Mouse (Mus musculus): ENCODE measurements around the gene Suco. TPM values are rescaled to one million over a fixed set of nuclear protein-coding genes. Genes with fewer than 3 reads are reported as not detected.

Suco gene
- total RNA-seq, 2 experiments from 2014 or later: 46.0 to 55.5 TPM

DNA sequence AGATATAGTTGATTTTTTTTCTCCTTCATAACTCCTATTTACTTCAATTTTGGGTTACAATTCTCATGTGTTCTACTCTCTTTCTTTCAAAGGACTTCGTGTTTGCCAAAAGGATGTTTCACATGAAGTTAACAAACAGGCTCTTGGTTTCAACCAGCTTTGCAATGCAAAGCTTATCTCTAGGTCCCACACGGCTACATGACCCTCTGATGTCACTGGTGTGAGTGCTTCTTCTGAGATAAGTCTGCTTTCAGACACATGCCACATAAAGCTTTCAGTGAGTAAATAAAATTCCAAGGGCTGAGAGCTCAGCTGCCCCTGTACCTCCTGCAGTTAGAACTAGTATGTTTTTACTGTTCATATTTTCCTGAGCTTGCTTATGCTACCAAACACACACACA is 18.1 kb upstream of the Suco start:
- no peak for DNase-seq

DNA sequence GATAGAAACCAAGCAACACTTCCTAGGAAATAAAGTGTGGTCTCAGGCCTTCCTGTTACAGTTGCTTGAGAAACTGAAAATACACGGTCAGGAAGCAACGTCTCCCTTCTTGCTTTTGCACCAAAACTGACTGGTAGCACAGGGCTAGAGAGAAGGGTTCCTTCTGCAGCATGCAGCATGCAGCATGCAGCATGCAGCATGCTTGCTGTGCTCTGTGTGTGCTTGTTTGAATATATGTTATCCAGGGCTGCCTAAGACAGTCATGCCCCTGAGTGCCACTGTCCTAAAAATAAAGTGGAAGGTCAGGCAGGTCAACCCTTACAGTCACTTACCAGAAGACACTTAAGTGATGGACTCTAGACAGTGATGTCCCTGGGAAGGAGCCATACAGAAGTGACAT is 17.6 kb upstream of the Suco start:
- DNase-seq: no peak

DNA sequence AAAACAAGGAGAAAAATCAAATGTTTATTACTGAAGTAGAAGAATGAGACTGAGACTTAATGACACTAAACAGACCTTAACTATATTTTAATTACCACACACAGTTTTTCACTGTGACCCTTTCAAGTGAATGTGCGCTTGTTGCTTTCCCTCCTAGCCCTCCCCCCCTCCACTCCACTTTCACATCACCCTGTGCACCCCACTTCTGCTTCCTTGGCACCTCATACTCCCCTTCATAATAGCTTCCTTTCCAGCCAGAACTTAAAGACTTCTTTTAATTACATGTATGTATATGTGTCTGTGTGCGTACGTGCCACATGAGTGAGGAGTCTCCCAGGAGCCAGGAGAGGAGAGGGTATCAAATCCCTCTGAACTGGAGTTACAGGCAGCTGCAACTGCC is 12.3 kb upstream of the Suco start:
- DNase-seq: no peak

- no peak for DNase-seq
Measured at GRCm38 (mm10) chr1:161887679-161888260, 11.3 kb upstream of the Suco start.

- no peak for DNase-seq
Measured at GRCm38 (mm10) chr1:161885762-161886161, 9.3 kb upstream of the Suco start.

DNA sequence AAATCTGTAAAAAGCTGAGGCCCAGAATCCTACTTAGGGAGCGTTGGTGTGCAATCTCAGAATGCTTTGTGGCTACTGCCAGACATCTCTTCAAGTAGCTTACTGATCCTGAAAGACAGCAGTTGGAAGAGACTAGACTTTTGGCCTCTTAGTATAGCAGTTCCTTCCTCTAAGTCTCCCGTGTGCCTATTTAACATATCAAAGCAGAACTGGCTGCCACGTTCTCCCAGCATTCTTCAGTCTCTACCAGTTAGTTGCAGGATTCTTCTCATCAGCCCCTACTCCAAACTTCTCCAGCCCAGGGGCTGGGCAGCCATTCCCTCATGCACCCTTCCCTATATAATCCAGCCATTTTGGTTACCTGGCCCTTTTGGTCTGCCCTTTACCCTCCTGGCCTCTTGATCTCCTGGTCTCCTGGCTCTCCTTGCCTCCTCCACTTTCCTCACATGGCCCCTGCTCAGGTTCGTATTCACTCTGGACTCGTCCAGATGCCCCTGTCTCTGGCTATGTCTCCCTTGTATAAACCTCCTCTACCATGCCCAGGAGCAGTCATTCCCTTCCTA is 1.2 kb upstream of the Suco start:
- DNase-seq: no peak

- DNase-seq: peak; percentile 6 to 23
Measured at GRCm38 (mm10) chr1:161875706-161876552, 553 bp downstream of the Suco start.

GRCm38 (mm10) chr1:161869422-161869821 is 7.1 kb downstream of the Suco start:
- DNase-seq: no peak

DNA sequence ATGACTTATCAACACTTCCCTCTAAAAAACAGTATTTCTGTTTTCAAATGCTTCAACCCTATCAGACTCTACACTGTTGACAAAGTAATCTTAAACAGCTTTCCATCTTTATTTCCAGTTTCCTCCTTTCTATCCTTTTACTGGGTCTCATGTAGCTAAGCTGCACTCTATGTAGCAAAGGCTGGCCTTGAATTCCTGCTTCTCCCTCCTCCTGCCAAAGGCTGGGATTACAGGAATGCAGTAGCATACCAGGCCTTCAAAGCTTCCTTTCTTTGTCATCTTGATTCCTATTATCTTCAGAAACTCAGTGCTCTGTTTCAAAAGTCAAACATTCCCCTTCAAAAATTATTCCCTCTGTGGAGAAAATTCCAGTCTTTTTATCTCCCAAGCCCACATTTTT is 8.1 kb downstream of the Suco start:
- peak; percentile 5 to 24 for DNase-seq

- no peak for DNase-seq
Measured at GRCm38 (mm10) chr1:161863742-161864141, 12.7 kb downstream of the Suco start.

GRCm38 (mm10) chr1:161859248-161859647 is 17.2 kb downstream of the Suco start:
- no peak for DNase-seq

DNA sequence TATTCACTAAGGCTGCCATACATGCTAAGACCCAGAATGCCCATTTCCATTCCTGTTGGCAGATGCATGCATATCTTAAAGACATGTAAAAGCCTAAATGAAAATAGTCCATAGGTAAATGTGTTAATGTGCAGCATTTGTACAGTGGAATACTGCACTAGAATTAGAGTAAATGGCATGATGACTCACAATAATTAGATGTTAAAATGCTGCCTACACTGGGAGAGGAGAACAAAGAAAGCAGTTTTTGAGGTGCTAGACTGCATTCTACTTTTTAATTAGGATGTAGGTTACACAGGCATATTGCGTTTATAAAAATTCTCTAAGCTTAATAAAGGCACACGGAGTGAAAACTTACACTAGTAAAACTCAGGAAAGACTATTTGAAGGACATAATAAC is 49.8 kb downstream of the Suco start:
- DNase-seq: no peak

DNA sequence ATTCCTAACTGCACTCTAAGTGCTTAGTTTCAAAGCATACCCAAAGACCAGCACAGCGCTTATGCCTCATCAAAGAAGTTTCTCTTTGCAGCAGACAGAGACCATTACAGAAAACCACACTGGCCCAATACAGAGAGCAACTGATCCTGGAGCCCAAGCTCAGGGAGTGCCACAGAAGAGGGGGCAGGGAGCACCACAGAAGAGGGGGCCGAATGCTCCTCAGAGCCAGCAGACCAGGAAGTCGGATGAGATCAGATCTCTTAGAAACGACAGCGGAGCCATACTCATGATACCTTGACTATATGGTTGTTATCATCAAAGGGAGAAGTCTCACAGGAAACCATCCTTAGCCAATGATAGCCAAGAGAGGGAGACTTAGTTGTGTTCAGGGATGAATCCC is 67.1 kb downstream of the Suco start:
- DNase-seq: no peak

GRCm38 (mm10) chr1:161808980-161809379 is 67.5 kb downstream of the Suco start:
- no peak for DNase-seq

GRCm38 (mm10) chr1:161804541-161804971 is 71.9 kb downstream of the Suco start:
- DNase-seq: peak; percentile 3 to 9

DNA sequence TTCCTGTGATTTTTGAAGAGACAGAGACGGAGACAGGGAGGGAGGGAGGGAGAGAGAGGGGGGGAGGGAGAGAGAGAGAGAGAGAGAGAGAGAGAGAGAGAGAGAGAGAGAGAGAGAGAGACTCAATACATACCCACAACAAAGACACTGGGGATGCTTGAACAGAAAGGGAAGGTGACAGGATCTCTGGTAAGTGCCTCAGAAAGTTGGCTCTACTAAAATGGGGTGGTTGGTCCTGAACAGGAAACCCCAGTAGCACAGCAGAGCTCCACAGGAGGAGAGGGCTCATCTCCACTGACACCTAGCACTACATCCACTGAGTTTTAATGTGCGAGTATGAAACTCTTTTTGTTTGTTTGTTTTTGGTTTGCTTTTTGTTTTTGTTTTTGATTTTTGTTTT is 75.2 kb downstream of the Suco start:
- no peak for DNase-seq

DNA sequence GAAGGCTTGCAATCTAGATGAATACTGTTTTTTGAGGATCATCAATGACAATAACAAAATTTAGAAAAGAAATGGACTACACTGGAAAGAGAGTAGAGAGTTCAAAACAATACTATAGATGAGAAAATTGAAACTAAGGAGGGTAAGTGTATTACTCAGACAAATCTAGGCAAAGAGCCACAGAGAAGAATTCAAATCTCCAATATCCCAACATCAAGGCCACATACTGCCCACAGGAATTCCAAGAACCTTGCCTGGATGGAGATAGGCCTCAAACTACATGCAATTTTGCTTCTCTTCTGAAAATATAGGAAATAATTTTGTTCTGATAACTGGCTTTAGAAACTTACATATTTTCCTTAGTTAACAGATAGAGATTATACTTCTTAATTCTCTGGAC is 76.2 kb downstream of the Suco start:
- DNase-seq: no peak

DNA sequence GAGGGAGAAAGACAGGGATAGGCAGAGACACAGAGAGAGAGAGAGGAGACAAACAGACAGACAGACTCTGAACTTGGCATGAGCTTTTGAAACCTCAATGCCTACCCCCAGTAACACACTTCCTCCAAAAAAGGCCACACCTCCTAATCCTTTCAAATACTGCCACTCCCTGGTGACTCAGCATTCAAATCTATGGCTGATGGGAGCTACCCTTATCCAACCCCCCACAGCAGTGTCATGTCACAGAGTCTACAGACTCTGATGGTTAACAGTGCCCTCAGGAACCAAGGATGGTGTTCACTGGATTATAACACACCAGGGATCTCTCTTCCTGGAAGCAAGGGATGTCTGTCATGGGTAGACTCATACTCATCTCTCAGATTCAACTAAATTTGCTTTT is 76.7 kb downstream of the Suco start:
- DNase-seq: no peak

DNA sequence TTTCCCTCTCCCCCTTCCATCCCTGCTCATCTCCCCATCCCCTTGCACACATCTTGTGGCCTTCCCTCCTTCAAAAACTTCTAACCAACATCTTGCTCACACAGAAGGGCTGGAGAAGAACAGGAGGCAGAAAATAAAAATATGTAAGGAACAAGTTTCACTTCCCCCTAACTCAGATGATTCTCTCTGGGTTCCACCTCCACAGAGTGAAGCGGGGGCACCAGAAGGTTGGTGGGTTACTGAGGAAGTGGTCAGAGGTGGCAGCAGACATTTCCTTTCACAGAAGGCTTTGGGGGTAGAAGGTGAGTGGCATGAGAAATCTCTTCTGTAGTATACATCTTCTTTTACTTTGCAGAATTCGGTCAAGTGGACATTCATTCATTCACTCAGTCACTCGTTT is 77.6 kb downstream of the Suco start:
- DNase-seq: no peak

GRCm38 (mm10) chr1:161794447-161795211 is 81.9 kb downstream of the Suco start:
- DNase-seq: no peak

DNA sequence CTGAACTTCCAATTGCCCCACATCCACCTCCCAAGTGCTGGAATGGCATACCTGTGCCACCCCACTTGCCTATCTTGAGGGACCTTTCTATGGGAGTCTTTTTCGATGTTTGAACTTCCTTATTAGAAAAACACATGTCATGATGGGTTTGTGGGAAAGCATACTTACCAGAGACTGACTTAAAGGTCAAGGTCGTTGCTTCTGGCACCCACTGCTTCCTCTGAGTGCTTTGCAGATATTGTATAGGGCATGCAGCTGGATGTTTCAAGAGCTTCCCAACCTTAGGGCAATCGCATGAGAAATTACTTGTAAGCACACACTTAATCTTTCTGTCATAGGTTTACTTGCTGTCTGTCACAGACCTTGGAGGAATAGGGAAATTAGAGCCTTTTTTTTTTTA is 83.2 kb downstream of the Suco start:
- no peak for DNase-seq

- no peak for DNase-seq
Measured at GRCm38 (mm10) chr1:161792687-161792969, 83.9 kb downstream of the Suco start.
